Mouse (Mus musculus) mouse embryonic stem cell (cell line): ENCODE data around the gene Rnf214.

Experiments
- in situ Hi-C, 2 experiments: fragments of 300-500 bp; cut with MboI; formaldehyde crosslinking; loops; 1 replicate in 1 of 2; 3 replicates in 1 of 2; pipeline ENCODE4 v1.14.3; 2019 to 2020; ENCODE audit warnings: low sequenced_read_pairs in 2 of 2, low pct_unique_long_range_greater_than_20kb in 1 of 2, mixed read lengths in 1 of 2; ENCODE audit not compliant: unreplicated experiment in 1 of 2

The Rnf214 gene

DNA sequence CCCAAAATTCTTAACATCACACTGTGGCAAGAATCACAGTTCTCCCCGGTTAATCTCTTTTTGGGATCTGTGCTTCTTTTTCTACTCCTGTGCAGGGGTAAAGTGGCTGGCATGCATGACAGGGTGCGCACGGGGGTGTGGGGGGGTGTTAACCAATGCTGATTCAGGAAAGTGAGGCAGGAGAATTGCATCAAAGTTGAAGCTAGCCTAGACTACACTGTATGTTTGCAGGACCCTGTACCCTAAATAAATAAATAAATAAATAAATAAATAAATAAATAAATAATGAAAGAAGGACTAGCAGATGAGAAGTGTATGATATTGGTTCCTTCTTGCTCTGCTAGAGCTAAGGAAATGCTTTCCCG is 68.7 kb downstream of the Rnf214 start:
- in situ Hi-C loops, result no loop called here

DNA sequence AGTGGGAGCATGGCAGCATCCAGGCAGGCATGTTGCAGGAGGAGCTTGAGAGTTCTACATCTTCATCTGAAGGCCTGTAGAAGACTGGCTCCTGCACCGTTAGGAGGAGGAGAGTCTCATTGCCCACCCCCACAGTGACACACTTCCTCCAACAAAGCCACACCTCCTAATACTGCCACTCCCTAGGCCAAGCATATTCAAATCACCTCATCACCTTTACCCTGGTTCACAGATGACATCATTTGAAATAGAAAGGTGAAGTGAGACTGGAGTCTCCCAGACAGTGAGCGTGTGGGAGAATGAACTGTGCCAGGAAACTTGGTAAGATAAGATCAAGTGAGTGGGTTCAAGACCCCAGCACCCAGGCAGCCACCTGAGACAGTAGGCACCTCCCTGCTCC is 73.2 kb downstream of the Rnf214 start:
- in situ Hi-C loops, result no loop called here

DNA sequence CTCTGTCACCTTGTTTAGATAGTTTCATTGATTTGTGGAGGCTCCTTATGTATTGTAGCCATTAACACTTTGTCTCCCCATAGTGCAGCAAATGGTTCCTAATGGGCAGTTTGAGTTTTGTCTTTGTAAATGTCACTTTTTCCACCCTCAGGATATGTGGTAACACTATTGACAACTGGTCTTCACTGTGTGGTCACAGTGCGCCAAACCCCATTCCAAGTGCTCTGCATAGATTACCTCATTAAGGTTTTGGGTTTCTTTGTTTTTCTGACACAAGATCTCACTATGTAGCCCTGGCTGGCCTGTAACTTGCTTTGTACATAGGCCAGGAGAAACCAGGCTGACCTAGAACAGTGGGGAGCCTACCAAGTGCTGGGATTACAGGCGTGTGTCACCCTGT is 73.8 kb downstream of the Rnf214 start:
- in situ Hi-C loops, result no loop called here

DNA sequence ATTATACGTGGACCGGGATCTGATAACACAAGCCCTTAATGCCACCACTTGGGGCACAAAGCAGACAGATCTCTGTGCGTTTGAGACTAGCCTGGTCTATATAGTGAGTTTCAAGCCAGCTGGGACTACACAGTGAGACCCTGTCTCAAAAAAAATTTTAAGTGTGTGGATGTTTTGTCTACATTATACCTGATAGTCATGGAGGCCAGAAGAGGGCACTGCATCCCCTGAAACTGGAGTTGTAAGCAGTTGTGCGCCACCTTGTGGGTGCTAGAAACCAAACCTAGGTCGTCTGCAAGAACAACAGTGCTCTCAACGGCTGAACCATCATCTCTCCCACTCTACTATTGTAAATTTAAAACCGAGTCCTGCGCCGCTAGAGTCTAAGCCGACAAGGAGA is 77.6 kb downstream of the Rnf214 start:
- in situ Hi-C loops, result no loop called here

DNA sequence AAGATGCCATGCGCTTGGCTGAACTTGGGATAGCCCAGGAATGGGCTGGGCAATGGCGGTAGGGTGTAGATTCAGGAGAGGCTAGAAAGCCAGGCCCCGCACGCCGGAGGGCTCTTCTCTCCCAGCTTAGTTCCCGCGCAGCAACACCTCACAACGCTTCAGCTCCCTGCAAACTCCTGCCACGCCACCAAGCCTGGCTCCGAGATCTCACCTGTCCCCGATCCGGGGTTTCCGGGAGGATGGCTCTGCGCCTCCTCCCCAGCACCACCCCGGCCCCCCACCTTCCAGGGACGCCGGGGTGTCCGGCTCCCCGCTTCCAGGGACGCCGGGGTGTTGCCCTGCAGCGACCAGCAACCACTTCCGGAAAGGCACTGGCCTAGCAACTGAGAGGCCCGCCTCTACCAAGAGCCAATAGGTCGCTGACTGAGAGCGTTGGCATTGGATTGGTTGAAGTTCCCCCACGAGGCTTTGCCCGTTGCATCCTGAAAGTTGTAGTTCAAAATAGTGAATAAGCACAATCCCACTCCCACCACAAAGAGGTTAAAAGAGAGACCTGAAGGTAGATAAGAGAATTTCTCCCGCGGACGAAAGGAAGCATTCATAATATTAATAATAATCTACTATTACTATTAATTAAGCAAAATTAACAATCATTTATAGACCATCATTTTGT is 78.3 kb downstream of the Rnf214 start, which contains the start of gene Cep164:
Gene Cep164, minus strand, starts transcription at position 401 of the 673 bp plus-strand sequence.
- in situ Hi-C loops, result no loop called here

DNA sequence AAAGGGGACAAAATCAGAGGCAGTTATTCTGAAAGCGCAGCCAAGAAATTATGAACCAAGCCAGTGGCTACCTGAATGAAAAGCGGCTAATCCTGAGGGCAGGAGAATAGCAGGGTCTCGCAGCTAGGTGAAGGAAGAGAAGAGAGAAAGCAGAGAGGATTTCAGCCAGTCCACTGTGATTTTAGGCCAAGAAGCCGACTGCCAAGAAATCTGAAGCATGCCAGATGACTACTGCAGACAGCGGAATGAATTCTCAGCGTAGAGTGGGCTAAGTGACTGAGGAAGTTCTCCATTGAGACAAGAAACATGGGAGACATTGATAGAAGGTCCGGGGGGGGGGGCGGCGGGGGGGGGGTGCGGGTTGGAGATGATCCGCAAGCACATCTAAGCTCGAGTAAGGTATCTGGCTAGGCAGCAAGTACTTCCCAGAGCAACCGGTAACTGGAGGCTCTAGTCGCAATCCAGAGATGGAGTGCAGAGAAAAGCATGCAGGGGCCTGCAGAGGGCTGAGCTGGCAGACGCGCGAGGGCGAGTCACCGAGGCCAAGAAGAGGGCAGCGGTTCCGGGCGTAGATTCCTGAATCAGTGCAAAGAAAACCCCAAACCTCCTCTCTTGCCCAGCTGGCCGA is 78.9 kb downstream of the Rnf214 start:
- in situ Hi-C loops, result no loop called here

DNA sequence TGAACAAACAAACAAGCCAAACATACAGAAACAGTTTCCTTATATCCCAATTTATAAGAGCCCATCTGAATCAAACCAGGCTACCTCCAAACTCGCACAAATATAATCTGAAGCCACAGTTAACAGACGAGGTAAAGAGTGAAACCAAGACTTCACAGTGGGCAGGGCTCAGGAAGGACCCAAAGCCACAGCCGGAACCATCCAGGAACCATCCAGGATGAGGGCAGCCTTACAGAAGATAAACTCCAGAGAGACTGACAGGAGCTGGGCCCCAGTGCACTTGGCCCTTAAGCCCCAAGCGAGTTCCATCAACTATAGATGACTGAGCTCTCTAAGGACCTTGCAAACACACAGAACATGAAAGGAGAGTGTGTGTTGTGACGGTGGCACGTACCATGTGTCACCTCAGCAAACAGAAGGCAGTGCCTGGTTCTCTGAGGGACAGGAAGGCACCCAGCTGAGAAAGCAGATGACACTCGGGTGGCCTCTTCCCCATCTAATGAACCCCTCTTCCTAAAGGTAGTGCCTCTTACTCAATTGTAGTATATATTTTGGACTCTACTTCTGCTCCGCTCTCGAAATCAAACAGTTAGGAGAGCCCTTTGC is 88.2 kb downstream of the Rnf214 start:
- in situ Hi-C loops, result no loop called here

DNA sequence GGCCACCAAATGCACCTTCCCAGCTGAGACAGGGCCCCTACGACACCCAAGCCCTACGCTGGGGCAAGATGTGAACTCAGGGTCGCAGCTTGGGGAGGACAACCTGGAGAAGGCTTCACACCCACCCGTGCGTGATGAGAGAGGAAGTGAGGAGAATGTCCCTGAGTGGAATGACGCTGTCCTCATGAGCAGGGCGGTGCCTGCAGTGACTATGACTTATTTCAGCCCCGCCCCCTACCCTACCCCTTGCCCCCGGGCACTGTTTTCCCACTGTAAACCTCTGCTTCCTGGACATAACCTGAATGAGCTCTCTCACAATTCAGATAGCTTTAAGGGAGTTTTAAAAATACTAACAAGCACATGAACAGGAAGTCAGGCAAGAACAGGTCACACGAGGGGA is 91.2 kb downstream of the Rnf214 start:
- in situ Hi-C loops, result no loop called here

DNA sequence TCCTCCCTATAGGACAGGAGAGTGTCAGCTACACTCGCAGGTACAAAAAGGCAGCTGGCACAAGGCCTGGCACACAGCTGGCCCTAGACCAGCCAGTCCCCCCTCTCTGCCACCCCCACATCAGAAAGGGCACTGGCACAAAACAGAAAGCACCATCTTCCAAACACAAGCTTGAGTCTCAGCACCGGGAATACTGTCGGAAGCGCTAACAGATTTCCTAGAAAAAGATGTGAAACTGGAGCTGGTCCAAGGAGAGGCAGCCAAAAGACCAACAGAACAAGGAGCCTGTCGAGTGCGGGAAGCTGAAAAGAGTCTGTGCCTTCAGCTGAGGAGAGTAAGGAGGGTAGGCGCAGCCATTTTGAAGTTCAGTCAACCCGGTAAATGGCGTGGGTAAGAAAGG is 91.6 kb downstream of the Rnf214 start:
- in situ Hi-C loops, result no loop called here
